Mouse (Mus musculus): ENCODE results near the gene Gm10518. TPM values are rescaled to one million over a fixed set of nuclear protein-coding genes. Genes with fewer than 3 reads are reported as not detected.
A peak's percentile ranks its signal among the peaks of the same experiment; 100 is the strongest.

Gm10518 gene
- polyA plus RNA-seq, 1 experiment from 2014 or later, result 0.28 TPM

- WGBS, result 55% methylated on average over 3 of the region's 3 CpGs
- ATAC-seq (ENCODE audit: insufficient read depth, low FRiP score, low TSS enrichment) (no peak), DNase-seq (ENCODE audit: low spot score) (no peak)
- H3K27me3 ChIP-seq (ENCODE audit: control insufficient read depth, insufficient read depth, low read length), result no peaks in the 10 kb centered on the region
- no peak overlapping the region for H3K27ac ChIP-seq (ENCODE audit: low read depth, low read length)
- H3K4me1 ChIP-seq (ENCODE audit: control insufficient read depth, insufficient read depth, low read length), result no peaks in the 10 kb centered on the region
- H3K36me3 ChIP-seq (ENCODE audit: control insufficient read depth, insufficient read depth, low read length), result no peaks in the 10 kb centered on the region
- no peak overlapping the region for H3K9ac ChIP-seq (ENCODE audit: low read length)
- H3K4me2 ChIP-seq (ENCODE audit: low read depth), result no peak overlapping the region
- H3K4me3 ChIP-seq (ENCODE audit: low read depth, low read length), result no peak overlapping the region
- H3K9me3 ChIP-seq (ENCODE audit: control insufficient read depth, low read length), result no peaks in the 10 kb centered on the region
Observed at GRCm38 (mm10) chr1:179843981-179844380, 40.8 kb downstream of the Gm10518 start.

DNA sequence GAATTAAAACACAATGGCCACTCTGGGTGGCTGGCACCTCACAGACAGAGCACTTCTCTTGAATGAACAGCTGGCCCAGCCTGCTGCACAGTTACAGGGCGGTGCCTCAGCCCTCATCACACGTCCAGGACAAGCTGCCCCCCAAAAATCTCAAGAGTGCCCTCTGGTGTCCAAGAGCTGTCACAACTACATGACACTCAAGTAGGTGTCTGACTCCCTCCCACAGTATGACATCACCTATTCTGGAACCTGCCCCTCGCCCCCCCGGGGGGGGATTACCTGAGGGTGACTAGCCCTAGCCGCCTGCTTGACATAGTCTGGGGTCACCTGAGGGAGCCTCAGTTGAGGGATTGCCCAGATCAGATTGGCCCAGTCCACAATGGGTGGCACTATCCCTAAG lies 41.7 kb downstream of the Gm10518 start:
- no peaks in the 10 kb centered on the region for H3K9me3 ChIP-seq (ENCODE audit: control insufficient read depth, low read length)
- no peak overlapping the region for H3K4me2 ChIP-seq (ENCODE audit: low read depth)
- H3K36me3 ChIP-seq (ENCODE audit: control insufficient read depth, insufficient read depth, low read length), result no peaks in the 10 kb centered on the region
- H3K4me1 ChIP-seq (ENCODE audit: control insufficient read depth, insufficient read depth, low read length), result no peaks in the 10 kb centered on the region
- H3K9ac ChIP-seq (ENCODE audit: low read length), result no peak overlapping the region
- H3K27ac ChIP-seq (ENCODE audit: low read depth, low read length), result no peak overlapping the region
- WGBS, result 17% methylated on average over 5 of the region's 5 CpGs
- no peaks in the 10 kb centered on the region for H3K27me3 ChIP-seq (ENCODE audit: control insufficient read depth, insufficient read depth, low read length)
- no peak overlapping the region for H3K4me3 ChIP-seq (ENCODE audit: low read depth, low read length)
- peak; percentile 69; the same call in 1 of the 2 replicates for ATAC-seq (ENCODE audit: insufficient read depth, low FRiP score, low TSS enrichment)
- DNase-seq (ENCODE audit: low spot score), result peak; percentile 55

DNA sequence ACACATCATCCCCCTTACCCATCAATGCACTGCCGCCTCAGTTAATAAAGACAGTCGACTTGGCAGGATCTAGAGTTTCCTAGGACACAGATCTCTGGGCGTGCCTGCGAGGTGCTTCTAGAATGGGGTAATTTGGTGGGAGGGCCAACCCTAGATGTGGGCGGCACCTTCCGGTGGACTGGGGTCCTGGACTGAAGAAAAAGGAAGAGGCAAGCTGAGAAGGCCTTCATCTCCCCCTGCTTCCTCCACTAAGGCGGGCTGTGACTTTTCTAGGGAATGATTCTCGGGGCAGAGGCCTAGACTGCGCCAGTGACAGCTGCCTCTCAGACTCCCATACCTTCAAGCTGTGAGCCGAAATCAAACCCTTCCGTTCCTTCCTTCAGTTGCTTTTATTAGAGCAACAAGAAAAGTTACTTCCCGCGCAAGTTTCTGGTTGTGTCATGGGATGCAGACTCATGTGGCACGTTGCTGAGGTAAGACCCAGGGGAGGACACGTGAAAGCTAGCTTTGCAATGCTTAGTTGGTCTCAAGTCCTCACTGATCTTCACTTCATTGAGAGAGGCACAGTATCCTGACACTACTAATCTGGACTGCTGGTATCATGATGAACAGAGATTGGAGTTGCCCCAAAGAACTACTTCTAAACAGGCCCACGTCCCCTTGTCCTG lies 42.8 kb downstream of the Gm10518 start:
- Histone ChIP-seq H3K4me1 (ENCODE audit: control insufficient read depth, insufficient read depth, low read length) (no peaks in the 10 kb centered on the region), H3K27ac (ENCODE audit: low read depth, low read length) (no peak overlapping the region), H3K27me3 (ENCODE audit: control insufficient read depth, insufficient read depth, low read length) (no peaks in the 10 kb centered on the region), H3K4me2 (ENCODE audit: low read depth) (no peak overlapping the region), H3K9me3 (ENCODE audit: control insufficient read depth, low read length) (no peaks in the 10 kb centered on the region), H3K9ac (ENCODE audit: low read length) (no peak overlapping the region), H3K36me3 (ENCODE audit: control insufficient read depth, insufficient read depth, low read length) (no peaks in the 10 kb centered on the region), H3K4me3 (ENCODE audit: low read depth, low read length) (no peak overlapping the region)
- ATAC-seq (ENCODE audit: insufficient read depth, low FRiP score, low TSS enrichment), result no peak
- no peak for DNase-seq (ENCODE audit: low spot score)
- WGBS, result 86% methylated on average over 16 of the region's 16 CpGs

DNA sequence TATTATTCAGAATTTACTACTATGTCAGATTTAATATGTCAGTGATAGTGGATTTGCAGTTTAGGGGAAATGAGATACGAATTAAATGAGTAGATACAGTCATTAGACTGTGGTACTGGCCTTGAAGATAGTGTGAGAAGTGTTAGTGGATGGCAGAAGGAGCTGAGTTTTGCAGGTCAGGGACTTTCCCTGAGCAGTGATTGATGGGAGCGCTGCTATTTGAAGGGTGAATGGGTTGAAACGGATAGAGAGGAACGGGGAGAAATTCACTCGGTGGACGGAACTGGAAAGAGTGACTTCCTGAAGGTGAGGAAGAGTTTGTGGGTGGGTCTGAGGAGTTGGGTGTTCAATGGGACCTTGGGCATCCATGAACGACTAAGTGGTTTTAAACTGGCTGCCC lies 44.0 kb downstream of the Gm10518 start:
- H3K9ac ChIP-seq (ENCODE audit: low read length), result no peak overlapping the region
- H3K27ac ChIP-seq (ENCODE audit: low read depth, low read length), result no peak overlapping the region
- no peak overlapping the region for H3K4me3 ChIP-seq (ENCODE audit: low read depth, low read length)
- no peaks in the 10 kb centered on the region for H3K36me3 ChIP-seq (ENCODE audit: control insufficient read depth, insufficient read depth, low read length)
- WGBS, result 47% methylated on average over 7 of the region's 7 CpGs
- H3K4me1 ChIP-seq (ENCODE audit: control insufficient read depth, insufficient read depth, low read length), result no peaks in the 10 kb centered on the region
- no peaks in the 10 kb centered on the region for H3K9me3 ChIP-seq (ENCODE audit: control insufficient read depth, low read length)
- no peaks in the 10 kb centered on the region for H3K27me3 ChIP-seq (ENCODE audit: control insufficient read depth, insufficient read depth, low read length)
- no peak for DNase-seq (ENCODE audit: low spot score)
- no peak overlapping the region for H3K4me2 ChIP-seq (ENCODE audit: low read depth)
- no peak for ATAC-seq (ENCODE audit: insufficient read depth, low FRiP score, low TSS enrichment)

- 4% methylated on average over 20 of the region's 20 CpGs for WGBS
- DNase-seq (ENCODE audit: low spot score) (peak; percentile 88), ATAC-seq (ENCODE audit: insufficient read depth, low FRiP score, low TSS enrichment) (peak; percentile 42)
- H3K4me3 ChIP-seq (ENCODE audit: low read depth, low read length), result peak overlapping the region; percentile 28
- no peaks in the 10 kb centered on the region for H3K27me3 ChIP-seq (ENCODE audit: control insufficient read depth, insufficient read depth, low read length)
- H3K9ac ChIP-seq (ENCODE audit: low read length), result peak overlapping the region; percentile 60
- no peak overlapping the region for H3K27ac ChIP-seq (ENCODE audit: low read depth, low read length)
- peak overlapping the region; percentile 61 for H3K4me2 ChIP-seq (ENCODE audit: low read depth)
- no peaks in the 10 kb centered on the region for H3K4me1 ChIP-seq (ENCODE audit: control insufficient read depth, insufficient read depth, low read length)
- no peaks in the 10 kb centered on the region for H3K9me3 ChIP-seq (ENCODE audit: control insufficient read depth, low read length)
- H3K36me3 ChIP-seq (ENCODE audit: control insufficient read depth, insufficient read depth, low read length), result no peaks in the 10 kb centered on the region
Observed at GRCm38 (mm10) chr1:179847759-179848389, 44.7 kb downstream of the Gm10518 start.

GRCm38 (mm10) chr1:179853421-179853820 lies 50.2 kb downstream of the Gm10518 start:
- peak; percentile 25 for DNase-seq (ENCODE audit: low spot score)
- WGBS, result 41% methylated on average over 4 of the region's 4 CpGs

More at GRCm38 (mm10) chr1:179853421-179853820, 50.2 kb downstream of the Gm10518 start:
- H3K27me3 ChIP-seq (ENCODE audit: control insufficient read depth, insufficient read depth, low read length), result no peaks in the 10 kb centered on the region
- H3K4me1 ChIP-seq (ENCODE audit: control insufficient read depth, insufficient read depth, low read length), result no peaks in the 10 kb centered on the region
- no peaks in the 10 kb centered on the region for H3K36me3 ChIP-seq (ENCODE audit: control insufficient read depth, insufficient read depth, low read length)
- no peak overlapping the region for H3K4me3 ChIP-seq (ENCODE audit: low read depth, low read length)
- no peak for ATAC-seq (ENCODE audit: insufficient read depth, low FRiP score, low TSS enrichment)
- no peak overlapping the region for H3K27ac ChIP-seq (ENCODE audit: low read depth, low read length)
- no peak overlapping the region for H3K9ac ChIP-seq (ENCODE audit: low read length)
- H3K4me2 ChIP-seq (ENCODE audit: low read depth), result no peak overlapping the region
- no peaks in the 10 kb centered on the region for H3K9me3 ChIP-seq (ENCODE audit: control insufficient read depth, low read length)

Other genes with a start within 250 kb of the Gm10518 start
- gene Sccpdh, start 135.2 kb upstream of the Gm10518 start, polyA plus RNA-seq (2014; fragmentation: Nextera tagmentation; extraction: Ambion mirVana), result 113 and 114 TPM in 2 replicates
- gene Kif28, start 58.1 kb upstream of the Gm10518 start, polyA plus RNA-seq (2014; fragmentation: Nextera tagmentation; extraction: Ambion mirVana), result not detected in 2 replicates
- gene Ahctf1, start 304 bp downstream of the Gm10518 start, polyA plus RNA-seq (2014; fragmentation: Nextera tagmentation; extraction: Ambion mirVana), result 35.8 and 39.5 TPM in 2 replicates
- 12.8 and 15.5 TPM in 2 replicates for gene Cdc42bpa, start 157.1 kb downstream of the Gm10518 start, polyA plus RNA-seq (2014; fragmentation: Nextera tagmentation; extraction: Ambion mirVana)